Mouse (Mus musculus): ENCODE measurements at regions not wholly inside any gene's neighbourhood (a gene's known extent, or its start where the extent isn't known, plus 50 kb on each side); places are given as distances from the start of the nearest gene placed in this dataset.
A peak's percentile ranks its signal among the peaks of the same experiment; 100 is the strongest.

DNA sequence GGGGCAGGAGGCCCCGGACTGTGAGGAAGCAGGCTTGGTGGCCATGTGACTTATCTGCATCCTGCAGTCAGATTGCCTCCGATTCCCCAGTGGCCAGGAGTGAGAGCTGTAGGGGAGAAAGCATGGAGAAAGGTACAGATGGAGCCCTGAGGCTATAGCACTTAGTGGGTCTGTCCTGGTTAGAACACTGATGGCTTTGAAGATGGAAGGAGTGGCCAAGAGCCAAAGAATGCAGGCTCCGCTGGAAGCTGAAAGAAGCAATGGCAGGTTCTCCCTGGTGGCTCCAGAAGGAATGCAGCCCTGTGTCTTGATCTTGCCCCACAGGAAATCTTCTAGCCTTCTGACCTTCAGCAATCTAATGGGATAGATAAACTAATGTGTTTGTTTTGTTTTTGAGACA lies 926.3 kb downstream of the 4930447A16Rik start:
- DNase-seq = no peak

DNA sequence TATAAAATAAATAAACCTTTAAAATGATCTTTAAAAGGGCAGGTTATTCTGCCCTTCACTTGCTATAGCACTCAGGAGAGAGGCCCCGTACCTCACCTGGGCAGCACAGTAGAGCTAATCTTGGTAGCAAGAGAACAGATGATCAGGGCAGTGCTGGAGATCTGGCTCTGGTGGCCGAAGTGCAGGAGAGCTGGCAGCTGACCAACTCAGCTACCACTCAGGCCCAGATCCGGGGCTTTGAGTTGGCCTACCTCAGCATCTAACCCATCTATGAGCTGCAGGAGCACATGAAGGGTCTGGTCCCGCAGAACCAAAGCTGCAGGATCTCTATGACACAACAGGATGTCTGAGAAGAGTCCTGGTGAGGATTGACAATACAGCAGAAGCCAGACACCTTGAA lies 928.0 kb downstream of the 4930447A16Rik start:
- DNase-seq = no peak

DNA sequence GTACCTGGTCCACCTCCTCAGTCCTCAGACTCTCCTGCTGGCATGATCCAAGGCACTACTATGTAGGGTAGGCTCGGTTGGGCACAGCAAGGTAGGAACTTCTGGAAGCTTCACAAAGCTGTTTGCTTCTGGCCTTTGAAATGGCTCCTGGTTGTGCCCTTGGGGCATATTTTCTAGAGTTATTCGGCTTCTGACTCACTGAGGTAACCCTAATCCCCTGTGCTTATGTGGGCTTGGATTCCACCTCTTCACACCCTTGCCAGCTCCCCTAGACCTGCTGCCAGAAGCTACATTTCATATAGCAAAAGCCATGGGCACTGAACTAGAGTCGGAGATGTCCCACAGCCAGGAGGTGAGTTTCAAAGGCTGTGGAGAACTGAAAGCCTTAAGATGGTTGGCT lies 933.7 kb downstream of the 4930447A16Rik start:
- DNase-seq = no peak

DNA sequence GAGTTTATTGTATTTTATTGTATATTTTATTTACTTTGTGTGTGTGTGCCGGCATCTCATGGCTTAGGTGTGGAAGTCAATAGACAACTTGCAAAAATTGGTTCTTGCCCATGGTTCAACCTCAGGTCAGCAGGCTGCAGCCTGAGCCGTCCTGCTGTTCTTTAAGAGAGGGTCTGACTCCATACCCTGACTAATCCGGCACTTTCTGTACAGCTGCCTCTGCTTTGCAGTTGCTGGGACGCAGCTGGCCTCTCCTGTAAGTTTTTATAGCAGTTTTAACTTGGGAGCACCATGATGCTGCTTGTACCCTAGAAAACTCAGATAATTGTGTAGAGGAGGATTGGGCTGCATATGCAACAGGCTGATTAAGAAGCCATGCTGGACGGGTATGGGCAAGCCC lies 938.2 kb downstream of the 4930447A16Rik start:
- DNase-seq = no peak

DNA sequence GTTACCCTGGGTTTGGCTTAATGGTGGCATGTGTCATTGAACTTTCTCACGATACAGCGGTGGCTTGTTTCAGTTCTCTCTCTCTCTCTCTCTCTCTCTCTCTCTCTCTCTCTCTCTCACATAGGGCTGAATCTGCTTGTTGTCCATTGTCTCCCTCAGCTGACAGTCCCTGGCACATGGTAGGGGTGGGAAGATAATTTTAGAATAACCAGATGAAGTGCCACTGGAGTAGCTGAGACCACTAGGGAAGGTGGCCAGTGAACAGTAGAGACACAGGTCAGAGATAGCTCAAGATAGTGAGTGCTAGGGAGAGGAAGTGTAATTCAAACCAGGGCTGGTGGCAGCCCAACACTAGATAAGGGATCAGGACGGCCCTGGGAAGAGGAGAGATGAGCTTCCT lies 938.7 kb downstream of the 4930447A16Rik start:
- DNase-seq = no peak

DNA sequence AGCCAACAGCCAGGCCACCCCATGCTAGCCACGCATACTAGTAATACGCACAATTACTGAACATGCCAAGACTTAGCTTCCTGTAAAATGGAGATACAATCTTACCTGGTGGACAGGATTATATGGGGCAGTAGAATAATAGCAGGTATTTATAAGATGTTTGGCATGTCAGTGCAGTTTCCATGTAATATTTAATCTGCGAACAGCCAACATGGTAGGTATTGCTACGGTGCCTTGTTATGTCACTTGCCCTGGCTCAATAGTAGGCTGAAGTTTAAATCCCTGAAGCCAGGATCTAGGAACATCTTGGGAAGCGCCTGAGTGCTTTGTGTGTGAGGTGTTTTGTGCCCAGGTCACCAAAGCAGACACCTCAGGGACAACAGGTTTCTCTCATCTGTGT lies 942.3 kb downstream of the 4930447A16Rik start:
- no peak for DNase-seq

DNA sequence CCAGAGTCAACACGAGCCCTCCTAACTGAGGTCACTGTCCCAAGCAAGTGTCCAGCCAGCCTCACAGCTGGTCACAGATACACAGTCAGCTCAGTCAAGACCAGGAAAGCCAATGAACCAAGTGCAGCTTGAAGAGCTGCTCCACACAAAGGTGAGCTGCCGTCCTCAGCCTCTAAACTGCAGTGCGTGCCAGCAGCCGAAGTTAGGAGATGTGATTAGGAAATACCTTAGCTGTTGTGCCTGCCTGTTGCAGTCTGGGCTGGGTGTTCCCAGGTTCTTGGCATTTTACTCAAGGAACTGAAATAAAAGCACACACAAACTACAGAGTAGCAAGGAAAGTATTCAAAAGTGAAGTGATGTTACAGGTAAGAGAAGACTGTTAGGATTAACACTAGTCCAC lies 942.9 kb downstream of the 4930447A16Rik start:
- no peak for DNase-seq

DNA sequence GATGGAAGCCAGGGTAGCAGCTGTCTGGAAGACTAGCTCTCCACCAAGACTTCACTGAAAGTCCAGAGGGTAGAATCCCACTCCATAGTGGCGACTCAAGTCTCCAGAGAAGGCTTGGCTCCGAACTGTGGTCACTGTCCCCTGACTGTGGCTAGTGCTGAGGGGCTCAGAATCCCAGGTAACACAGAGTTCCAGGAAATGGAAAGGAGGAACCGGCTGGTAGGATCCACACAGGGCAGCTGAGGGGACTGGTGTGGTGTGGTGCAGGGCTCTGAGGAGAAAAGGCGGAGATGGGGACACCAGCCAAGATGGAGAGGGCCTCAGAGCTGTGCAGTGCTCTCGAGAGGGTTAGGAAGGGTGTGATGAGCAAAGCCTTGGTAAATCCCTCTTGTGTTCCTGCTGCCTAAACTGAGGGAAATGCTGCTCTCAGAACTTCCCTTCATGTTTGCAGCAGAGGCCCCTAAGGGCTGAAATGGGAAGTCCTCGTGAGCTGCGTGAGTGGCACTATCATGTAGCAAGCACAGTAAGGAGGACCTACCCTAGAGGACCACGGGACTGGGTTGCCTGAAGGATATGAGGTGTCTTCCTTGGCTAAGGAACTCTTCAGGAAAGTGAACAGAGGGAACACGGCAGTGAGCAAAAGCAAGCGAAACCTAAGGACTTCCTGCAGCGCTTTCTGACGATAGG lies 946.2 kb downstream of the 4930447A16Rik start:
- DNase-seq = no peak

DNA sequence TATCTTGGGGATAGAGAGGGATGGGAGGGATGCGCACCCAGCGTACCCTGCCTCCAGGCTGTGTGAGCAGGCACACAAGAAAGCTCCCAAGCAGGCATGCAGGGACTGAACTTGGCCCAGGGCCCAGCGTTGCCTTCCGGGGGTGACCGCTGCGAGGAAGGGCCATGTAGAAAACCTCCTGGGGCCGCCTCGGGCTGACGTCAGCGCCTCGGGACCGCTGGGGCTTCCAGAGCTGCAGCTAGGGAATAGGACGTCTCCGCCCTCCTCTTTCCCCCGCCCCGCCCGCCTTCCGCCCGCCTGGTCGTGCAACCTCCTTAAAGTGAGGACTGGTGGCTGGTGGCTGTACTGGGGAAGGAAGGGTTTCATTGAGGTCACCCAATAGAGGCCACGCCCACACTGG lies 948.4 kb downstream of the 4930447A16Rik start:
- DNase-seq = peak; percentile 90

DNA sequence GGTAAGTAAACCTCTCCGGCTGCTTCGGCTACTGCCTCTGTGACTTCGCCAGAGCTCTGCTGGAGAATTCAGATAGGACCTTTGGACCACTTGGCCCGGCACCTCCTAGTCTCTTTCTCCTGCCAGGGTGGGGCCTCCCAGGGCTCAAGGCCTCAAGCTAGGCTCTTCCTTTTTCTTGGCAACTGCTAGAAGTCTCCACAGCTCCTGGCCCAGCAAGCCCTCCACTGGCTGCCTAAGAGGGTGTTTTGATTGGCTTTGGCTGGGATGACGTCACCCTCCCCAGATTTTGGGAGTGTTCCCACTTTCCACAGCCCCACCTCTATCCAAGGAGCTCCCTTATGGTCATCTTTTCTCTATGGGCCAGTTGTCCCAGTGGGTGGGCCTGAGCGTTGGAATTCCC lies 949.4 kb downstream of the 4930447A16Rik start:
- DNase-seq = peak; percentile 72

DNA sequence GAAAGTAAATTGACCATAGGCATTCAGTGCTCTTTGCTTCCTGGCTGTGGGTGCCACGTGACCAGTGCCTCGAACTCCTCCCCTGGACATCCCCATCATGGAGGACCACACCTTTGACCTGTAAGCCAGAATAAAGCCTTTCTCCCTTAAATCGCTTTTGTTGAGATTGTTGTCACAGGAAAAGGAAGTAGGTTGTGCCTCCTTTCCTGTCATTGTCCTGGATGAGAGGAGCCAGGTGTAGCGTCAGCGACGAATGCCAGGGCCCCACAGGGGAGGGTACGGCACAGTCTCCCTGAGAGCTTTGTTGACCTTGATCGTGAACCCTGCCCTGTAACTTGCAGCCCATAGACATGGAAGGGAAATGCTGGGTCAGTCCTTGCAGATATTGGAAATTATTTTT lies 952.8 kb downstream of the 4930447A16Rik start:
- peak; percentile 28 for DNase-seq

DNA sequence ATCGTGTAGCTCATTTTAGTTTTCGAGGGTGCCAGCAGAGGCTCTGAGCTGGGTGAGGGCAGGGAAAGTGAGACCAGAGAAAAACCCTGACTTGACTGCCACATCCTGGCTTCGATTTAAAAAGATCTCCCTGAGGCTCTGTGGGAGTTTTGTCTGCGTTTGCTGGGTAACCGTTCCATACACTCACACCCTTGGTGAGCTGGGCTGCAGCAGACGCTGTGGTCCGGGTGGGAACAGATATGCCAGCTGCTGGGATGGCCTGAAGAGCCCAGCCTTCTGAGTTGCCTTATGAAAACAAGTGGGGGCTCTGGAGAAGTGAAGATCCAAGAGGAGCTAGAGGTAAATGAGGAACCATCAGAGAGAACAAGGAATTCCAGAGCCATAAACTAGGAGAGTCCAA lies 962.3 kb downstream of the 4930447A16Rik start:
- no peak for DNase-seq

DNA sequence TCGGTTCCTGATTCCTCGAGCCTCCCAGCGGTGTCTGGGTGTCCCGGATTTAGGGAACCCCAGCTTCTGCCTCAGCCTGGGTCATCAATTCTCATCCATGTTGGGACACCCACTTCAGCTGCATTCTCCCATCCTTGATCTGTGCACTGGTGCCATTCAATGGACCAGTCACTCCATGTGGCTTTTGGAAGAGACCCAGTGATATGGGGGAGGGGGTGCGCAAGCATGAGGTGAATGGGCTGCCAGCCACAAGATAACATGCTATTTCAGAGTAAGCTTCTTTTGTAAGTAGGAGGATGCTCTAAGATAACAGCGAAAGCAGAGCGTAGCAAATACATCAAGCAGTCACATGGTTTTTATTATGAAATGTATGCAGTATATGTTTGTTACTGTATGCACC lies 963.1 kb downstream of the 4930447A16Rik start:
- DNase-seq = no peak

DNA sequence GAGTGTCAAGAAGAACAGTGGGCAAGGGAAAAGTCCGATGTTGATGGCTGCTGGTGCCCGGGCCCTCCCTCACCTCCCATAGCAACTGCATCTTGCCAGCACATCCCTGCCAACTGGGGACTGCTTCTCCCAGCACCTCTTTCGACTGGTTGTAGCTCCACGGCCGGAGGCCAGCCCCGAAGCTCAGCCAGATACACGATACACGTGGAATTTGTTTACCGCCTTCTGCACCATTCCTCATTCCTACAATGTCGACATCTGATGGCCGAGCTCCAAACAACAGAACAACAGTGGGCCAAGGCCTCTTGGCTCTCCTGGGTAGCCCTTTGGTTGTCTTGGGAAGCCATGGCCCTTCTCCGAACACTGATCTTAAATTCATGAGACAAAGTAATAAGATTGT lies 965.1 kb downstream of the 4930447A16Rik start:
- DNase-seq = peak; percentile 59

DNA sequence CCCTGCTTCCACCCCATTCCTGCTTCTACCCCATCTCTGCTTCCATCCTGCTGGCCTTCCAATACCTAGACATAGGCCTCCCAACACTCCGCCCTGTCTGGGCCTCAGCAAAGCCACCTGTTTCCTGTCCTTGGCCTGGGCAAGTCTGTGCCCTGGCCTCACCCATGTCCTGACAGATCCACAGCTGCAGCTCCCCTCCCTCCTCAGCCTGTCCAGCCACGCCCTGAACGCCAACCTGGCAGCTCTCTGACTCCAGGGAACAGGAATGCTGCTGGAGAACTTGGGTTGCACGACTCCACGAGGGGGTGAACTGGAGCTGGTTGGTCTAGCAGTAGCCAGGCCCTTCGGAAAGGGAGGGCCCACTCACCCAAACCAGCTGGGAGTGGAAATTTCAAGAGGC lies 966.1 kb downstream of the 4930447A16Rik start:
- peak; percentile 40 for DNase-seq

DNA sequence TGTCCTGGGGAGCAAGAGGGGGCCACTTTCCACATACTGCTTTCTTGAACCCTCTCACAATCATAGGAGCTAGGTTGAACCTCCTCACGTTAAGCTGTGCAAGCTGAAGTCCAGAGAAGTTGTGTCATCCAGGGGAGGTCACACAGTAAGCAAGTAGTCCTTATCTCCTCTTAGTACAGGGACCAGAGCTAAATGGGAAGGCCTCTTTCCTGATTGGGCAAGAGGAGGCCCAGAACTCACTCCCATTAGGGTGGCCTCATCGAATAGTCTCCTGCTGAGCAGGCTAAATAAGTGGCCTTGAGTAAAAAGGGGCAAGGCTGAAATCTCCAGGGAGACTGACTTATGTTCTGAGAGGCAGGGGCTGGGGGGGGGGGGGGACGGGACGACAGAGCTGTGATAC lies 966.5 kb downstream of the 4930447A16Rik start:
- DNase-seq = peak; percentile 62

DNA sequence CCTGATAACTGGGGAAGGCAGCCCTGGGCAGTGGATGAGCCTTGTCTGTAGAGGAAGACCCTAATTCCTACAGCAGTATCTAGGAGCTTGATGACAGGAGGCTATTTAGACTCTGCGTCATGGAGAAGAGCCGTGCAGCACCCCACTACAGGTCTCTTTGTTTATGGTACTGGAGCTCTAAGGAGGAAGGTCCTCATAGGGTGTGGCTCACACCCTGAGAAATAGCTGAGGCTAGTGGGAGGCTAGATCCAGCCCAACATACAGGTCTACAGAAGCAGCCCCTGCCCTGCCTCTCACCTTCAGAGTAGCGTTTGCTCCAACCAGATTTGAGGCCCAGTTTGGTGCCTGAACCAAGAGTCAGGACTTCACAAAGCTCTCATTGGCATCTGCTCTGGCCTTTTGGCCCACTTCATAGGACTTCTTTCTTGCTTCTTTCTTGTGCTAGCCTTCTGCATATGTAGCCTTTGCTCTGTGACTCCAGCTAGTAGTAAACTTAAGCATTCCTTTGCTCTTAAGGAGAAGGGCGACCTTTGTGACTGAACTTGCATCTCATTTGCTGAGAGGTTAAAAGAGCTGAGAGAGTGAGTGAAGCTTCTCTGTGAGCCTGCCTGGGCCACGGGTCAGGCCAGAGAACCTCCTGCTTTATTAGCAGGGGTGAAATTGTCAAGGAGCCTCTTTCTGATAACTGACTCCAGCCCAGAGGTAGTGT lies 967.2 kb downstream of the 4930447A16Rik start:
- DNase-seq = no peak

DNA sequence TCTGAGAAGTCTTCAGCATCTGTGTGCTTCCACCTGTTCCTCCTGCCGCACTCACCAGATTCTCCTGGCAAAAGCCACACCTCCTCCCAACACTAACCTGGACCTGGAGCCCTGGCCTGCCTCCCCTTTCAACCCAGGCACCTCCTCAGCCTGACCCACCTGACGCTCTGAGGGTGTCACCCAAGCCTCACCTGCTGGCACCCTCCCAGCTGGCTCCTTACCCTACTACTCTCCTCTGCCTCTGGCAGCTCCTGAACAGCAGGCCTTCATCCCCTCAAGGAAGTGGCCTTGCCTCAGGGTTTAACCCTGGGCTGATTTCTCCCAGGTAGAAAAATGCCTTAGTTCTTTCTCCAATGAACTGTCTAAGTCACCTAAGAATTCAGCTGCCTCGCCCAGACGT lies 973.5 kb downstream of the 4930447A16Rik start:
- no peak for DNase-seq

DNA sequence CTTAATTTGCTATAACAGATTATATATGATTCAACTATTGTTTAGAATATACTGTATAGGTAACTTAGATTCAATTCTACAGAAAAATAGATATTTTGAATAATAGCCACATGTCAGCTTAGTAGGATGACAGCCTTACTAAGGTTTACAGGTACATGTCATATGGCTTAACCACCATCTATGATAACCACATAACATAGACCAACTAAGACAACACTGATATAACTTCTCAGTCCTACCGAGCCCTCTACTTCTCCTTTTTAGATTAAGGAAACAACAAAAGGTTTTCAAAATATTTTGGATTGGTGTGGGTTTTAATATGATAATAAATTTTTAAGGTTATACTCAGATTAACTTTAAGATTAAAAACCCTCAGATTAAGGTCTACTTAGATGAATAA lies 977.4 kb downstream of the 4930447A16Rik start:
- DNase-seq = no peak

DNA sequence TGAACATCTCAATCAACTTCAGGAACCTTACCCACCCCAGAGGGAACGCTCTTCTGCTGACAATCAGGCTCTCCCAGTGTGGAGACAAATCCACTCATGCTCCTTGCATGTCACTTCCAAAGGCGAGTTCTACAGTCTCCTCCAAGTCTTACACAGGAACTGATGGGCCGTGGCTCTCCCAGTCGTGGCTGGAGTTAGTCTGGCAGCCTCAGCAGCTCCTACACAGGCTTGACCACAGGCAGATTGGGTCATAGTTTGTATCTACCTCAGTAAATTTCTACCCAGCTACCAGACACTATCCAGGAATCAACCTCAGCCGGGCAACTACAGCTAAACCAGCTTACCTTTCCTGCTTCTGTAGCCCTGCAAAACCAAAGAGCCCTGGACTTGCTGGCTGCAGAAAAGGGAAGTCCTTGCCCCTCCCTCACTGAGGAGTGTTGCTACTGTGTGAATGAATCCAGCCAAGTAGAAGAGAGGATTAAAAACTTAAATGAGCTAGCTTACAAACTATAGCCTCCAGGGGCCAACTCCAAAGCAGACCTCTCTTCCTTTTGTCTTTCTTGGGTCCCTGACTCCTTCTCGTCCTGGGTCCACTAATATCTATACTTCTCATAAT lies 978.5 kb downstream of the 4930447A16Rik start:
- no peak for DNase-seq

DNA sequence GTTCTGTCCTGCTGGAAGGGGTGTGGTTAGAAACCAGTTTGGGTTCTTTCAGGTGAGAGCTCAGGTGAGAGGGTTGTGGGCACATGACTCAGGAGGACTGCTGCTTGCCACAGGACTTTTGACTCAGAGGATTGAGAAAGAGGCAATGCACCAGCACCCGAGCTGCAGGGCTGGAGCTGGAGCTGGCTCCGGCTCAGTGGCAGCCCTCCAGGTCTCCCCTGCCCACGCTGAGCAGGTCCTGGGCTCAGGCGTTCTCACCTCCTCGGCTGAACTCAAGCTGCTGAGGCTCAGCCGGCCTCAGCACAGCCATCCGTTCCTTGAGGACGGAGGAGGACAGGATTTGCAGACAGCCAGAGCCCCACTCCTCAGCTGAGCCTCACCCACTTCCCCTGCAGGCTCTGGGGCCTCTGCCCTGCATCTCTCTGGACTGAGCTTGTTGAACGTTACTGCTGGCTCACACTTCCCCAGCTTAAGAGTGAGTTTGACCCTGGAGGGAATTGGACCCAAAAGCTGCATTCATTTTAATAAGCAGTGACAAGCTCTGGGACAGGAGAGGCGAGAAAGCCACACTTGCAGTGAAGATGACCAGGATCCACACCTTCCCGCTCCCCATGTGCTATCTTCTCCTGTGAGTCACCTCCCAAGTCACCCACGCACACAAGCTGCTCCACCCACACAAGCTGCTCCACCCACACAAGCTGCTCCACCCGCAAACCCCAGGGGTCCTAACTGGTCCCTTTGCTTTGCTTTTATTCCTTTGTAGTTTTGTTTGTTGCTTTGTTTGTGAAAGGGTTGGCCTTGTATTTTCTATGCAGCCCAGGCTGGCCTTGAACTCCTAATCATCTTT lies 981.0 kb downstream of the 4930447A16Rik start:
- DNase-seq = peak; percentile 38

DNA sequence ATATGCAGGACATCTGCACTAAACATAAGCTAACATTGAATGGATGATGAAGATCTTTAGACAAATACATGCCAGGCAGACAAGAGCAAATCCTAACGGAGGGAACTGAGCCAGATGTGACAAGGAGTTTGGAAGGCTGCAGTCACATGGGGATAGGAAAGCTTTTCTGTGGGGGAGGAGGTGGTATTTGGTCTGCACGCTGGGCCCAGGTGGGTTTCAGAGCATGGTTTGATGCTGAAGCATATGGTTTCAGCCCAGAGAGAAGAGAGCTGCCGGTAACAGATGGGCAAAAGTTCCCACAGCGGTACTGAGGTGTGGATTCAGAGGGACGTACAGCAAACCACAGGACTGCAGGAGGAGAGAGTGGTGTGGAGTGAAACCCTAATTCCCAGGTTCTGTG lies 982.1 kb downstream of the 4930447A16Rik start:
- DNase-seq = no peak

DNA sequence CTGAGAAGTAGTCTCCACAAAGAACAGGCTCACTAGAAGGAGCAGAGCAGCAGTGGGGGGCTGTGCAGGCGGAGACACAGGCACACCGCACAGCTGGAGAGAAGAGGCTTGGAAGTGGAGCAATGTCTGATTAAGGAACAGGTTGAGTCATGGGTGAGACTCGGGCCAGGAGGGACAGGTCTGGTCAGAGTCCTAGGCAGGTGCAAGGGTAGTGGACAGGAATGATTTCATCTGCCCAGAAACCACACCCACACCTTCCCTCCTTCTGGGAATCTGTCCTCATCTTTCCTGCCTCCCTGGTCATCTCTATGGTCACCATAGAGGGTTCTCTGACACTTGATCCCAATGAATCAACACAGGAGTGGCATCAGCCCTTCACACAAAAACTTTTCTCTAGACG lies 983.8 kb downstream of the 4930447A16Rik start:
- no peak for DNase-seq

Measured in adrenal gland, adult 2 months (tissue).